Mouse (Mus musculus): ENCODE results near the gene 4833420G17Rik. TPM values are rescaled to one million over a fixed set of nuclear protein-coding genes. Genes with fewer than 3 reads are reported as not detected.
A peak's percentile ranks its signal among the peaks of the same experiment; 100 is the strongest.

Gene 4833420G17Rik
- 102 and 108 TPM in 2 replicates for polyA plus RNA-seq (2016; fragmentation: Nextera tagmentation; extraction: Ambion mirVana)

- WGBS = 8% methylated on average over 57 of the region's 57 CpGs
- H3K4me2 ChIP-seq (replicated peaks) = peak within 1 kb of the TSS; percentile 79
These were observed at the start of gene 4833420G17Rik for GRCm38 (mm10) chr13:119462596-119463560. Gene 4833420G17Rik (plus strand): TSS chr13:119462768.

GRCm38 (mm10) chr13:119413026-119413425 lies 49.5 kb upstream of the 4833420G17Rik start:
- WGBS = 41% methylated on average over 2 of the region's 2 CpGs
- no peak overlapping the region for H3K4me2 ChIP-seq (replicated peaks)
- no peak overlapping the region for H3K27ac ChIP-seq
- no peak for ATAC-seq (ENCODE audit: low FRiP score, low read depth)
- H3K36me3 ChIP-seq = no peaks in the 10 kb centered on the region
- H3K4me3 ChIP-seq = no peak overlapping the region
- H3K9me3 ChIP-seq = no peaks in the 10 kb centered on the region
- H3K4me1 ChIP-seq = peaks cover 5% of the 10 kb centered on the region; the same call in 1 of the 2 replicates
- no peak overlapping the region for H3K9ac ChIP-seq
- no peaks in the 10 kb centered on the region for H3K27me3 ChIP-seq (replicated peaks)

More at GRCm38 (mm10) chr13:119462596-119463560, at the start of gene 4833420G17Rik:
- peaks cover 11% of the 10 kb centered on the region for H3K4me1 ChIP-seq
- peak within 1 kb of the TSS; percentile 73 for H3K4me3 ChIP-seq
- H3K9me3 ChIP-seq = no peaks in the 10 kb centered on the region
- ATAC-seq (ENCODE audit: low FRiP score, low read depth) = peak; percentile 95
- peak within 1 kb of the TSS; percentile 73 for H3K9ac ChIP-seq
- H3K27ac ChIP-seq = peak within 1 kb of the TSS; percentile 53; the same call in 1 of the 2 replicates
- no peaks in the 10 kb centered on the region for H3K27me3 ChIP-seq (replicated peaks)
- peaks cover 28% of the 10 kb centered on the region for H3K36me3 ChIP-seq

- Histone ChIP-seq H3K4me1 (no peaks in the 10 kb centered on the region), H3K9me3 (no peaks in the 10 kb centered on the region), H3K27ac (no peak overlapping the region), H3K36me3 (no peaks in the 10 kb centered on the region), H3K4me2 (replicated peaks) (no peak overlapping the region), H3K27me3 (replicated peaks) (no peaks in the 10 kb centered on the region), H3K4me3 (no peak overlapping the region), H3K9ac (no peak overlapping the region)
- no peak for ATAC-seq (ENCODE audit: low FRiP score, low read depth)
- WGBS = 88% methylated on average over 3 of the region's 3 CpGs
These were observed 44.1 kb upstream of the 4833420G17Rik start for GRCm38 (mm10) chr13:119418479-119418878.

GRCm38 (mm10) chr13:119430164-119430563 lies 32.4 kb upstream of the 4833420G17Rik start:
- H3K27ac ChIP-seq = no peak overlapping the region
- H3K4me2 ChIP-seq (replicated peaks) = peak overlapping the region; percentile 75
- H3K9me3 ChIP-seq = no peaks in the 10 kb centered on the region
- whole genome bisulfite sequencing = 22% methylated on average over 8 of the region's 8 CpGs
- H3K4me3 ChIP-seq = peak overlapping the region; percentile 99
- ATAC-seq (ENCODE audit: low FRiP score, low read depth) = no peak
- peaks cover 16% of the 10 kb centered on the region for H3K4me1 ChIP-seq
- H3K9ac ChIP-seq = peak overlapping the region; percentile 100
- no peaks in the 10 kb centered on the region for H3K27me3 ChIP-seq (replicated peaks)
- peaks cover 9% of the 10 kb centered on the region; the same call in 1 of the 2 replicates for H3K36me3 ChIP-seq

GRCm38 (mm10) chr13:119432041-119432440 lies 30.5 kb upstream of the 4833420G17Rik start:
- Histone ChIP-seq H3K4me1 (peaks cover 12% of the 10 kb centered on the region), H3K4me2 (replicated peaks) (no peak overlapping the region), H3K9me3 (no peaks in the 10 kb centered on the region), H3K36me3 (peaks cover 17% of the 10 kb centered on the region), H3K27ac (no peak overlapping the region), H3K27me3 (replicated peaks) (no peaks in the 10 kb centered on the region), H3K4me3 (no peak overlapping the region), H3K9ac (no peak overlapping the region)
- ATAC-seq (ENCODE audit: low FRiP score, low read depth) = no peak
- WGBS = 89% methylated on average over 1 of the region's 1 CpGs

GRCm38 (mm10) chr13:119434359-119434758 lies 28.2 kb upstream of the 4833420G17Rik start:
- no peak for ATAC-seq (ENCODE audit: low FRiP score, low read depth)
- WGBS = 92% methylated on average over 7 of the region's 7 CpGs
- Histone ChIP-seq H3K27ac (no peak overlapping the region), H3K36me3 (peaks cover 28% of the 10 kb centered on the region), H3K9ac (no peak overlapping the region), H3K27me3 (replicated peaks) (no peaks in the 10 kb centered on the region), H3K4me3 (no peak overlapping the region), H3K9me3 (no peaks in the 10 kb centered on the region), H3K4me2 (replicated peaks) (no peak overlapping the region), H3K4me1 (peaks cover 12% of the 10 kb centered on the region)

GRCm38 (mm10) chr13:119442244-119442643 lies 20.3 kb upstream of the 4833420G17Rik start:
- Histone ChIP-seq H3K9me3 (no peaks in the 10 kb centered on the region), H3K4me3 (no peak overlapping the region), H3K27ac (no peak overlapping the region), H3K9ac (no peak overlapping the region), H3K36me3 (peaks cover 58% of the 10 kb centered on the region), H3K4me1 (no peaks in the 10 kb centered on the region), H3K27me3 (replicated peaks) (no peaks in the 10 kb centered on the region), H3K4me2 (replicated peaks) (no peak overlapping the region)
- ATAC-seq (ENCODE audit: low FRiP score, low read depth) = no peak
- 96% methylated on average over 1 of the region's 1 CpGs for WGBS

GRCm38 (mm10) chr13:119453563-119453962 lies 9.0 kb upstream of the 4833420G17Rik start:
- no peak overlapping the region for H3K4me2 ChIP-seq (replicated peaks)
- no peak overlapping the region for H3K9ac ChIP-seq
- WGBS = 94% methylated on average over 4 of the region's 4 CpGs
- no peaks in the 10 kb centered on the region for H3K9me3 ChIP-seq
- H3K36me3 ChIP-seq = peaks cover 49% of the 10 kb centered on the region
- no peak overlapping the region for H3K27ac ChIP-seq
- no peak for ATAC-seq (ENCODE audit: low FRiP score, low read depth)
- H3K27me3 ChIP-seq (replicated peaks) = no peaks in the 10 kb centered on the region
- H3K4me3 ChIP-seq = no peak overlapping the region
- H3K4me1 ChIP-seq = no peaks in the 10 kb centered on the region

- Histone ChIP-seq H3K27me3 (replicated peaks) (no peaks in the 10 kb centered on the region), H3K4me1 (no peaks in the 10 kb centered on the region), H3K36me3 (peaks cover 48% of the 10 kb centered on the region), H3K9ac (no peak overlapping the region), H3K27ac (no peak overlapping the region), H3K4me2 (replicated peaks) (no peak overlapping the region), H3K9me3 (no peaks in the 10 kb centered on the region), H3K4me3 (no peak overlapping the region)
- no peak for ATAC-seq (ENCODE audit: low FRiP score, low read depth)
These were observed 7.5 kb upstream of the 4833420G17Rik start for GRCm38 (mm10) chr13:119455082-119455481.

GRCm38 (mm10) chr13:119456342-119456741 lies 6.2 kb upstream of the 4833420G17Rik start:
- Histone ChIP-seq H3K4me2 (replicated peaks) (no peak overlapping the region), H3K36me3 (peaks cover 36% of the 10 kb centered on the region), H3K9ac (no peak overlapping the region), H3K27me3 (replicated peaks) (no peaks in the 10 kb centered on the region), H3K27ac (no peak overlapping the region), H3K4me3 (no peak overlapping the region), H3K4me1 (no peaks in the 10 kb centered on the region), H3K9me3 (no peaks in the 10 kb centered on the region)
- 94% methylated on average over 7 of the region's 7 CpGs for WGBS
- no peak for ATAC-seq (ENCODE audit: low FRiP score, low read depth)

GRCm38 (mm10) chr13:119461900-119462595 lies 520 bp upstream of the 4833420G17Rik start:
- ATAC-seq (ENCODE audit: low FRiP score, low read depth) = peak; percentile 59
- Histone ChIP-seq H3K27ac (peak overlapping the region; percentile 53; the same call in 1 of the 2 replicates), H3K4me3 (peak overlapping the region; percentile 73), H3K36me3 (peaks cover 21% of the 10 kb centered on the region), H3K27me3 (replicated peaks) (no peaks in the 10 kb centered on the region), H3K4me2 (replicated peaks) (peak overlapping the region; percentile 79), H3K9ac (peak overlapping the region; percentile 73), H3K4me1 (peaks cover 11% of the 10 kb centered on the region), H3K9me3 (no peaks in the 10 kb centered on the region)
- 11% methylated on average over 10 of the region's 10 CpGs for WGBS

- no peak overlapping the region for H3K9ac ChIP-seq
- ATAC-seq (ENCODE audit: low FRiP score, low read depth) = no peak
- no peaks in the 10 kb centered on the region for H3K4me1 ChIP-seq
- 95% methylated on average over 9 of the region's 9 CpGs for WGBS
- H3K4me3 ChIP-seq = no peak overlapping the region
- H3K27ac ChIP-seq = no peak overlapping the region
- H3K27me3 ChIP-seq (replicated peaks) = no peaks in the 10 kb centered on the region
- H3K9me3 ChIP-seq = no peaks in the 10 kb centered on the region
- H3K36me3 ChIP-seq = peaks cover 69% of the 10 kb centered on the region
- H3K4me2 ChIP-seq (replicated peaks) = no peak overlapping the region
These were observed 14.1 kb downstream of the 4833420G17Rik start for GRCm38 (mm10) chr13:119476631-119477030.
